Mouse (Mus musculus) megakaryocyte, embryonic 14.5 days (primary cell): ENCODE measurements around the gene Smyd4. TPM values are rescaled to one million over a fixed set of nuclear protein-coding genes. Genes with fewer than 3 reads are reported as not detected.

Source experiments
- H3K27me3 ChIP-seq: replicated peaks from 2 replicates; pipeline ENCODE3; 2012; ENCODE audit warnings: inconsistent platforms
- H3K36me3 ChIP-seq: replicated peaks from 2 replicates; pipeline ENCODE3; 2012; ENCODE audit warnings: low read length, inconsistent platforms, mixed read lengths
- H3K4me1 ChIP-seq: 2 replicates; pipeline ENCODE4 v1.6.1; 2012; ENCODE audit warnings: inconsistent platforms
- H3K4me3 ChIP-seq: replicated peaks from 2 replicates; pipeline ENCODE3; 2012; ENCODE audit warnings: moderate library complexity, mild to moderate bottlenecking, inconsistent platforms
- H3K9me3 ChIP-seq: 2 replicates; pipeline ENCODE4 v1.6.1; 2012; ENCODE audit warnings: inconsistent platforms
- FLI1 ChIP-seq: IDR thresholded peaks from 2 replicates; pipeline ENCODE4 v1.6.1; 2012; ENCODE audit warnings: low read length, inconsistent platforms, mixed read lengths
- GATA1 ChIP-seq: IDR thresholded peaks from 3 replicates; pipeline ENCODE4 v1.6.1; 2012; ENCODE audit warnings: mixed read lengths, low read length, inconsistent platforms, borderline replicate concordance
- polyA plus RNA-seq: library from polyadenylated mRNA; stranded (reverse); fragments of >175 nt; gene quantifications from 2 replicates; pipeline ENCODE4 v1.2.3, GENCODE M21; 2012; ENCODE audit warnings: low replicate concordance; ENCODE audit not compliant: insufficient read depth

The Smyd4 gene
- polyA plus RNA-seq, 1 experiment, result 0.43 TPM

DNA sequence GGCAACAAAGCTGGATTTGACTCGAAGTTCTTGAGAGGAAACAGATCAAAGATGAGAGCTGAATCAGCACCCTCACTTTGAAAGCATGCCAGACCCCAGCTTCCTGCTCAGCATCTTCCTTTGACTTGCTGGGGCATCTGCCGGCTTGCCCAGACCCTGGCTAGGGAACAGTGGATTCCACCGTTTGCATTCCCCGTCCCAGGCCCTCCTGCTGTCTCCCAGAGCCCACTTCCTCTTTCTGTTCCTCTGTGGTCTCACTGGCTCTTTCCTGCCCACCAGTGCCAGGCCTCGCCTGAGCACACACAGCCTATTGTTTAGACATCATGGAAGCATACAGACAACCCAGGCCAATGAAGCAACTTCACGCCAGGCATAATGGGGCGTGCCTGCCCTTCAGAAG is 66.9 kb downstream of the Smyd4 start:
- Histone ChIP-seq H3K4me3 (peak overlapping the region; percentile 42), H3K27me3 (peaks cover 7% of the 10 kb centered on the region), H3K9me3 (no peaks in the 10 kb centered on the region), H3K4me1 (peaks cover 63% of the 10 kb centered on the region), H3K36me3 (no peaks in the 10 kb centered on the region)
- TF ChIP-seq FLI1, result no peak
- TF ChIP-seq GATA1, result no peak

DNA sequence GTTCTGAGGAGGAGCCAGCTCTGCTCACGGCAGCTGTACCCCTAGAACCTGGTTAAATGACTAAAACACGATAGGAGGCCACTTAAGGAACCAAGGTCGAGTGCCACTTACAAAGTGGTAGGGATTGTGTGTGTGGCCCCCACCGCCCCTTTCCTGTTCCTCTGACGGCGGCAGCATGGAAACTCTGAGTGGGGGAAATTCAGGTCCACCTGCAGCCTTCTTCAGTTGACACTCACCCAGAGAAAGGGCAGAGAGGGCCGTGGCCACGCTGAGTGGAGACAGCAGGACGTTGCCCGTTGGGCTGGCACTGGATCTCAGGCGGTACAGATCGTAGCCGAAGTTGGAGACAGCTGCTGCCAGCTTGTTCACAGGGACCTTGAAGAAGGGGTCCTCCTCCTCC is 67.8 kb downstream of the Smyd4 start:
- no peaks in the 10 kb centered on the region for H3K9me3 ChIP-seq
- peaks cover 55% of the 10 kb centered on the region for H3K4me1 ChIP-seq
- peak overlapping the region; percentile 20 for H3K4me3 ChIP-seq
- H3K36me3 ChIP-seq, result no peaks in the 10 kb centered on the region
- TF ChIP-seq GATA1 (no peak), FLI1 (no peak)
- peaks cover 15% of the 10 kb centered on the region for H3K27me3 ChIP-seq

DNA sequence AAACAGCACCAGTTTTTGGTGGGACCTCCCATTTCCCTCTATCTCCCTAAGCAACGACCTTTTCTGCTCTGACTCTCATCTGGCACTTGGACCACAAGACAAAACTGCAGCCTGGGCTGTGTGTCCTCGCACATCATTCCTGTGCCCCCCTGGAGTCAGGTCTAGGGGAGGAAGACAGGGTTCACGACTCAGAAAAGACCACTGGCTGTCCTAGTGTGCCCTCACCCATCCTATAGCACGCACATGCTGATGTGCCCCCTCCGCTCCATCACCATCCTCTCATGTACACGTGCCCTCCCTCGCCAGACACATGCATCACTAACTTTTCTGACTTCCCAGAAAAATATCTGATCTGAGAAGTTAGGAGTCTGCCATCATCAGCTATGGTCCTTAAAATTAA is 71.8 kb downstream of the Smyd4 start:
- peaks cover 37% of the 10 kb centered on the region for H3K4me1 ChIP-seq
- H3K4me3 ChIP-seq, result no peak overlapping the region
- H3K9me3 ChIP-seq, result no peaks in the 10 kb centered on the region
- peaks cover 50% of the 10 kb centered on the region for H3K27me3 ChIP-seq
- no peaks in the 10 kb centered on the region for H3K36me3 ChIP-seq
- no peak for TF ChIP-seq FLI1

DNA sequence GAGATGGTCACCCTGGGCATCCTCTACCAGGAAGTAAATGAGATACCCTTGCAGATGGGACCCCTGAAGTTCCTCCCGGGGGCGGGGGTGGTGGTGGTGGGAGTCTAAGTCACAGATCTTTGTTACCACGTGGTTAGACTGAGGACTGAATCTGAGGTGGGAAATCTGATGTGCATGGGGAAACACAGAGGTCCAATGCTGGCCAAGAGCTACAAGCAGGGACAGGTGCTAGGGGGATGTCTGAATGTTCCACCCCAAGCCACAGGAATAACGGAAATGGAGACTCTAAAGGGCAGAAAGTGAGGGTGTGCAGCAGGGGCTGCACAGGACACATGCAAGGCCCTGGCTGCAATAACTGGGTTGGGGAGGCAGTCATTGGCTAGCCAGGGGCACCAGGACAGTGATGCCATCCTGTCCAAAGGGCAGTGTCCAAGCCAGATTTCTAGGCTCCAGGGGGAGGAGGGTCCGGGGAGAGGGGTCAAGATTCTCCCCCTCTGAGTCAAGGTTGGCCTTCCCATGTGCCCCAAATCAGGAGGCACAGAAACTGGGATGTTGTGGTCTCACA is 72.7 kb downstream of the Smyd4 start:
- TF ChIP-seq FLI1 (no peak), GATA1 (no peak)
- Histone ChIP-seq H3K27me3 (peaks cover 57% of the 10 kb centered on the region), H3K4me3 (no peak overlapping the region), H3K4me1 (peaks cover 28% of the 10 kb centered on the region), H3K36me3 (no peaks in the 10 kb centered on the region), H3K9me3 (no peaks in the 10 kb centered on the region)

DNA sequence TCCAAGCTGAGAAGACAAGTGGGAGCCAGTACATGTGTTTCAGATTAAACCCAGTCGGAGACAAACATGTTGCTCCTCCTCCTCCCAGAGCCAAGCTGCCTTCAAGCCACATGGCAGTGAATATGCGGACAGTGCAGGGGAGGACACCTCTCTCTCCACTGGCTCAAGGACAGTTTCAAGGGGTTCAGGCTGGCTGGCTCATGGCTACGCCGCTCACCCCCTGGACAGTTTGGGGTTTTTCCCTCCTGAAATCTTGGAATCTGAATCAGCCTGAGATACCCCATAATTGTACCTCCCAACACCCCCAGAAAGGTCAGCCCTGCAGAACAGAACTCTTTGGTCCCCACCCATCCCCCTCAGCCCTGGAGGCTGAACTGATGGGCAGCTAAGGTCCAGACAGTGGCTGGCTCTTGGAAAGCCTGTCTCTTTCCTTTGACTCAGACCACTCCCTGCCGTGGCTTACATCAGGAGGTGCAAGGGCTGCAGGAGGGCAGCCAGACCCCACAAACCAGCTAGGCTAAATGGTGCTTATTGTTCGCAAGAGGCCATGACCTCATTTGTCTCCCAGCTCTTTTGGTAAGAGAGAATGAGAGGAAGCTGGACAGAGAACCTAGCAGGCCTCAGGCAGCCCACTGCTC is 73.3 kb downstream of the Smyd4 start:
- Histone ChIP-seq H3K9me3 (no peaks in the 10 kb centered on the region), H3K27me3 (peaks cover 59% of the 10 kb centered on the region), H3K4me3 (no peak overlapping the region), H3K36me3 (no peaks in the 10 kb centered on the region), H3K4me1 (peaks cover 22% of the 10 kb centered on the region)
- TF ChIP-seq GATA1, result no peak
- TF ChIP-seq FLI1, result no peak

DNA sequence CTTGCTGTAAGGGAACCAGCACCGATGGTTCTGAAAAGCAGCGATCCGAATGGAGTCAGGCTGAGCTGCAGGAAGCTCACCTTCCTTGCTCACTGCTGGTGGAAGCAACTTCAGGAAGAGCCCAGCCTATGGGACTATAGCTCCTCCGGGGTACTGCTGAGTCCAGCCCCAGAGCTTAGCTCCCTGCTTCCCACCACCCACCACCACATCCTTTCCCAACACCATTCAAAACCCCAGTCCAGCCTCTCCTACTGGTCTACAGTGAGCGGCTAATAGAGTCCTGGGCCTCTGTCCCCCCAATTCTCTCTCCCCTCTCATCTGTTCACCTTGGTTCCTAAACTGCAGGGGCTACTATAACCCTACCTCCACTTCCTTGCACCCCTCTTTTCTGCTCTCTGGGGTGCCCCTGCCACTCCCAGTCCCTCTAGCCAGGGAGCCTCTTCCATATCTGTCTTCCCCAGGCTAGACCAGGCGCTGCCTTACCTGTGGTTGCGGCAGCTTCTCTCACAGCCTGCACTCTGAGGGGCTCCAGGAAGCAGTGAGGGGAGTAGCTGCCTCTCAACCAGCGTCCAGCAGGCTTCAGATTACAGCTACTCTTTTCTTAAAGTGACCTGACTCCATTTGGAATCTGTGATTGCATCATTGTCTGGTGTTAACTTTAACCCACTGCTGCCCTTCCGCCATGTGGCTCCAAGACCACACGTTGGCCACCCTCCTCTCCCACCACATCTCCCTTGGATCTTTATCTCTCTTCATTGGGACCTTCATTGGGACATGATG is 74.0 kb downstream of the Smyd4 start, which contains the start of gene Serpinf1:
Gene Serpinf1, minus strand, starts transcription at position 689 of the 780 bp plus-strand sequence.
- Histone ChIP-seq H3K4me1 (peaks cover 18% of the 10 kb centered on the region; the same call in 1 of the 2 replicates), H3K36me3 (no peaks in the 10 kb centered on the region), H3K9me3 (no peaks in the 10 kb centered on the region), H3K27me3 (peaks cover 59% of the 10 kb centered on the region), H3K4me3 (no peak within 1 kb of the TSS)
- no peak for TF ChIP-seq GATA1
- no peak for TF ChIP-seq FLI1

DNA sequence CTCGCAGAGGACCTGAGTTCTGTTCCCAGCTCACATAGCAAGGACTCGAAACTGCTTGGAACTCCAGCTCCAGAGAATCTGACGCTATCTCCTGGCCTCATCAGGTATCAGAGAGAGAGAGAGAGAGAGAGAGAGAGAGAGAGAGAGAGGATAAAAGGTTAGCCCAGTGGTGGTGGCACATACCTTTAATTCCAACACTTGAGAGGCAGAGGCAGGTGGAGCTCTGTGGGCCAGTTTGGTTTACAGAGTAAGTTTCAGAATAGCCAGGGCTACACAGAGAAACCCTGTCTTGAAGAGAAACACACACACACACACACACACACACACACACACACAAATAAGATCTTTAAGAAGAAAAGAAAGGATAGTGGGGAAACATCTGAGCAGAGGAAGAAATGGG is 74.9 kb downstream of the Smyd4 start:
- TF ChIP-seq FLI1, result no peak
- no peak for TF ChIP-seq GATA1
- H3K27me3 ChIP-seq, result peaks cover 58% of the 10 kb centered on the region
- H3K9me3 ChIP-seq, result no peaks in the 10 kb centered on the region
- no peaks in the 10 kb centered on the region for H3K36me3 ChIP-seq
- peaks cover 10% of the 10 kb centered on the region; the same call in 1 of the 2 replicates for H3K4me1 ChIP-seq
- H3K4me3 ChIP-seq, result no peak overlapping the region

DNA sequence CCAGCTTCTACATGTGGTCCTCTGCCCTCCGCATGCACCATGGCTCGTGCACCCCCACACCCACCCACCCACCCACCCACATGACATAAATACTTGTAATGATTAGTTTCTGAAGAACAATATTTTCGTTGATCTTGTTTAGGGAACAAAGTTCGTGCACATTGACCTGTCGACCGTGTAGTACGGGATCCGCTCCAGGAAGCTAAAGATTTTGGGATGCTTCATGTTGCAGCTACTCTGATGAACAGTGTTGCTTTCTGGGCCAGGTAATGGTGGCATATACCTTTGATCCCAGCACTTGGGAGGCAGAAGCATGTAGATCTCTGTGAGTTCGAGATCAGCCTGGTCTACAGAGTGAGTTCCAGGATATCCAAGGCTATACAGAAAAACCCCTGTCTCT is 75.8 kb downstream of the Smyd4 start:
- H3K27me3 ChIP-seq, result peaks cover 64% of the 10 kb centered on the region
- H3K4me3 ChIP-seq, result no peak overlapping the region
- H3K36me3 ChIP-seq, result no peaks in the 10 kb centered on the region
- no peaks in the 10 kb centered on the region for H3K9me3 ChIP-seq
- H3K4me1 ChIP-seq, result peaks cover 19% of the 10 kb centered on the region
- TF ChIP-seq GATA1 (no peak), FLI1 (no peak)

DNA sequence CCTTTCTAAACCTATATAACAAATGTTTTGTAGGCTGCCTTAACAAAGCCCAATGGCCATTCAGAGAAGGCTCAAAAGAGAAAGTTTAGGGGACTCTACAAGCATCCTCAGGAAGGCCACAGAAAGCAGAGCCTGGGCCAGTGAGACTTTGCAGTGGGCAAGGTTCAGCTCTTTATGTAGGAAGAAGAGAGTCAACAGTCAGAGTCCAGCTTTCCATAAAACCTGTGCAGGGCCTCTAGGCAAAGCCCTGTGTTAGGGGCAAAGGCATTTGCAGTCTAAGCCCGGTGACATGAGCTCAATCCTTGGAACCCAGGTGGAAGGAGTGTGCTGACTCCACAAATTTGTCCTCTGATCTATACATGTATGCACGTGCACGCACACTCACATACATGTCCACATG is 76.2 kb downstream of the Smyd4 start:
- Histone ChIP-seq H3K9me3 (no peaks in the 10 kb centered on the region), H3K4me3 (no peak overlapping the region), H3K36me3 (no peaks in the 10 kb centered on the region), H3K27me3 (peaks cover 64% of the 10 kb centered on the region), H3K4me1 (peaks cover 21% of the 10 kb centered on the region)
- TF ChIP-seq FLI1 (no peak), GATA1 (no peak)
